Mouse (Mus musculus) CD4-positive, CD25-positive, alpha-beta regulatory T cell, adult 4 months (primary cell): ENCODE measurements around the gene Mxra7. TPM values are rescaled to one million over a fixed set of nuclear protein-coding genes. Genes with fewer than 3 reads are reported as not detected.
"Not testable (repeated sequence)": the region's sequence is repeated elsewhere in the genome, so short reads cannot be mapped to it uniquely, and the experiment has no call there.

Experiments
- ATAC-seq: one replicate; pipeline ENCODE4 v1.8.0; 2017
- polyA plus RNA-seq, 2 experiments: library from polyadenylated mRNA; unstranded; fragments of 100-300 nt; shearing (Covaris generic); gene quantifications; one replicate each; pipeline ENCODE4 v1.2.1; 2017

The Mxra7 gene
- polyA plus RNA-seq, 2 experiments from 2014 or later, result not detected

- ATAC-seq, result no peak
Observed at GRCm38 (mm10) chr11:116846593-116847181, 18.8 kb upstream of the Mxra7 start.

GRCm38 (mm10) chr11:116843261-116844233, 15.7 kb upstream of the Mxra7 start, which contains the start of the genes Mettl23 and Jmjd6:
TSS of gene Mettl23 (plus strand) at chr11:116843278.
TSS of gene Jmjd6 (minus strand) at chr11:116843449.
- peak; percentile 89 for ATAC-seq

- peak; percentile 56 for ATAC-seq
Observed at GRCm38 (mm10) chr11:116842531-116843260, 14.8 kb upstream of the Mxra7 start.

- ATAC-seq, result no peak
Observed at GRCm38 (mm10) chr11:116840748-116841147, 12.9 kb upstream of the Mxra7 start.

GRCm38 (mm10) chr11:116839601-116840000, 11.8 kb upstream of the Mxra7 start:
- no peak for ATAC-seq

- no peak for ATAC-seq
Observed at GRCm38 (mm10) chr11:116838936-116839335, 11.1 kb upstream of the Mxra7 start.

- ATAC-seq, result no peak
Observed at GRCm38 (mm10) chr11:116837441-116837840, 9.6 kb upstream of the Mxra7 start.

- no peak for ATAC-seq
Observed at GRCm38 (mm10) chr11:116836283-116836682, 8.4 kb upstream of the Mxra7 start.

- ATAC-seq, result no peak
Observed at GRCm38 (mm10) chr11:116834954-116835353, 7.1 kb upstream of the Mxra7 start.

GRCm38 (mm10) chr11:116832172-116832685, 4.4 kb upstream of the Mxra7 start:
- ATAC-seq, result no peak

GRCm38 (mm10) chr11:116826550-116827504, 1.0 kb downstream of the Mxra7 start:
- ATAC-seq, result no peak

- ATAC-seq, result no peak
Observed at GRCm38 (mm10) chr11:116825230-116825629, 2.6 kb downstream of the Mxra7 start.

- not testable (repeated sequence) for ATAC-seq
Observed at GRCm38 (mm10) chr11:116823885-116824284, 4.0 kb downstream of the Mxra7 start.

GRCm38 (mm10) chr11:116823255-116823654, 4.6 kb downstream of the Mxra7 start:
- ATAC-seq, result no peak

GRCm38 (mm10) chr11:116822626-116823025, 5.2 kb downstream of the Mxra7 start:
- no peak for ATAC-seq

- ATAC-seq, result no peak
Observed at GRCm38 (mm10) chr11:116822215-116822614, 5.6 kb downstream of the Mxra7 start.

GRCm38 (mm10) chr11:116821057-116821940, 6.5 kb downstream of the Mxra7 start:
- ATAC-seq, result no peak

- no peak for ATAC-seq
Observed at GRCm38 (mm10) chr11:116819932-116820593, 7.8 kb downstream of the Mxra7 start.

GRCm38 (mm10) chr11:116818722-116819121, 9.1 kb downstream of the Mxra7 start:
- ATAC-seq, result no peak

- ATAC-seq, result no peak
Observed at GRCm38 (mm10) chr11:116817567-116817966, 10.3 kb downstream of the Mxra7 start.
